Mouse (Mus musculus): ENCODE data around the gene Rassf8.
A peak's percentile ranks its signal among the peaks of the same experiment; 100 is the strongest.

Gene Rassf8

DNA sequence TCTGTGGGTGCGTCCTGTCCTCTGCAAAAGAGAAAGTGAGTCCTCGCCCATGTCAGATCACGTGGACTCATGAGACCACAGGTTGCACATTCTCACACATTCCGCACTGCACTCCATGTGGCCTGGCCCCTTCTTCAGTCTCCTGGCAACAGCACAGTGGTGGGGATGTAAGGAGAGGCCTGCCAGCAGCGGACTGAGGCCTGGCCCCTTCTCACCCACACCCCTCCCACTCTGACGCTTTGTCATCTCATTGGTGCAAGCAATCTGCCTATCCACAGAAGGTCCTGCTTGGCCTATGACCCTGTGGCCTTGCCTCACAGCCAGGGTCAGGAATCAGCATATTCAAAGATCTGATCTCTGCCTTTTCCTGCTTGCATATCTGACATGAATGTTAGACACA lies 76.6 kb downstream of the Rassf8 start:
- DNase-seq (ENCODE audit: low spot score in 2 of 2): no peak

GRCm38 (mm10) chr6:145823588-145824234 lies 77.2 kb downstream of the Rassf8 start:
- DNase-seq (ENCODE audit: low spot score in 2 of 2): no peak

- DNase-seq (ENCODE audit: low spot score in 2 of 2): no peak
These were observed 79.8 kb downstream of the Rassf8 start for GRCm38 (mm10) chr6:145826305-145826704.

- no peak for DNase-seq (ENCODE audit: low spot score in 2 of 2)
These were observed 82.7 kb downstream of the Rassf8 start for GRCm38 (mm10) chr6:145829062-145829835.

- DNase-seq (ENCODE audit: low spot score in 2 of 2): peak; percentile 38 to 61
These were observed 83.6 kb downstream of the Rassf8 start for GRCm38 (mm10) chr6:145830117-145830516.

DNA sequence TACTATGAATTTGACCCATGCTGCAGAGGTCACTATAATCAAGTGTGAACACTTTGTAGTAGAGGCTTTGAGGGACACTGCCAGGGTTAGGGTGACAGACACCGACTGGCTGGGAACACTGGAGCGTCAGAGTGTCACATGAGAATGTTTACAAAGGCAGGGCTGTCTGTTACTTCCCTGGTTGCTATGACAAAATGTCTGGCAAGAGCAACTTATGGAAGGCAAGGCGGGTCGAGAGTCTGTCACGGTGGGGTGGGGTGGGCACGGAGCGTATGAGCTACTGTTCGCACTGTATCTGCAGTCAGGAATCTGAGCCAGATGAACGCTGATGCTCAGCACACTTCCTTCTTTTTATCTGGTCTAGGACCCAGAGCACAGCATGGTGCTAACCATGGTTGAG lies 84.1 kb downstream of the Rassf8 start:
- no peak for DNase-seq (ENCODE audit: low spot score in 2 of 2)

DNA sequence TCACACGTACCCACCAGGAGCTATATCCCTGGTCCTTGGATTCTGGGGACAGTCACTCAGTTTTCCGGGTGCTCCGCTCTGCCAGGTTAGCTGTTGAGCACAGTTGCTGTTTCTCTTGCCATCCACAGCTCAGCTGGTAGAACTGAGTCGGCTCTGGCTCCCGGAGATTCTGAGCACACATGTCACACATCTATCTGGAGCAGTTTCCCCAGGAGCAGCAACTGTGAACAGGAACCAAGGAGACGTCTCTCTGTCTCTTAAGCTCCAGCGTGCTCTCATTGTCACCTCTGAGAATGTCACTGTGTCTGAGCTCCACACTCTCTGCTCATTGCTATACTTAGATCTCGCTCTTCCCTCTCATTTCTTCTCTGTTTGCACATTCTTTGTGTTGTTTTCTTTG lies 86.4 kb downstream of the Rassf8 start:
- no peak for DNase-seq (ENCODE audit: low spot score in 2 of 2)

DNA sequence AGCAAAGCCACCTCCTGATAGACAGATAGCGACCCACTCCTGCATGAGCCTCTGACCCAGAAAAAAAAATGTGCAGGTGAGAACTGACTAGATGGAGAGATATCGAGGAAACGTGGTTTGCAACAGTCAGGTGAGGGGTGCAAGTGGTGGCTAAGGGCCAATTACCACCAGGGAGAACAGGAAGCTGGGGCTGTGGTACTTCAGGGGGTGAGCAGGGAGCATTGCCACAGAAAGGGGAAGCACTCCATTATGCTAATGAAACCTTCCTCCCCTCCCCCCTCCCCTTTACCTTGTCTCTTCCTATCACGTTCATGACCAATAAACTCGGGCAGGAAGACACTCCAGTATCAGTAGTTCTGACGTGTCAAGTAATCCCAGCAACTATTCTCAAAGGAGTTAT lies 88.8 kb downstream of the Rassf8 start:
- no peak for DNase-seq (ENCODE audit: low spot score in 2 of 2)

DNA sequence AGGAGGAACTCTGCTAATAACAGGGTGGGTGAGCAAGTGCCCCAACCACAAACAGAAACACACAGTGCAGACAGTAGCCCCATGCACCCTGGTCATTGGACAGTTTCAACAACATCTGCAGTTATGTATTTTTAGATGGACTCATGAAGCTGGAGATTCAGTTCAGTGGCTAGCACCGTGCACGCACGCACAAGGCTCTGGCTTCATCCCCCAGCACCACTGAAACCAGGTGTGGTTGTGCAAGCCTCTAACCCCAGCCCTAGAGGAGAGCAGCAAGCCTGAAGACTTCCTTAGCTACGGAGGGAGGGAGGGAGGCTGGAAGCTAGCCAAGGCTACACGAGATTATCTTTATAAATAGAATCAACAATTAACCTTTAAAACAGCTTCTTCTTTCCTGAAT lies 99.1 kb downstream of the Rassf8 start:
- DNase-seq (ENCODE audit: low spot score in 2 of 2): no peak

DNA sequence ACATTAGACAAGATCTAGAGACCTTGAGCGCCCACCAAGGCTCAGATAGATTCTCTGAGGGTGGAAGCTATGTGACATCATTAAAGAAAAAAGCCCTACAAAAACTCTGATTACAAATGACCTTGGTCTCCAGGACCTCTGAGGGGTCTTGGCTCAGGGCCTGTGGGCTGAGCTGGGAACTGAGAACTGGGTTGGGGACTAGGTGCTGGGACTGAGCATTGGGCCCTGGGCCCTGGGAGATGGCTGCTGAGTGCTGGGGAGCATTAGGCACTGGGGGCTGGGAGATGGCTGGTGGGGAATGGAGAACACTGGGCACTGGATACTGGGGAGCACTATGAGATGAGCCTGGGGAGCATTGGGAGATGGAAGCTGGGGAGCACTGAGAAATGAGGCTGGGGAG lies 99.5 kb downstream of the Rassf8 start:
- no peak for DNase-seq (ENCODE audit: low spot score in 2 of 2)

DNA sequence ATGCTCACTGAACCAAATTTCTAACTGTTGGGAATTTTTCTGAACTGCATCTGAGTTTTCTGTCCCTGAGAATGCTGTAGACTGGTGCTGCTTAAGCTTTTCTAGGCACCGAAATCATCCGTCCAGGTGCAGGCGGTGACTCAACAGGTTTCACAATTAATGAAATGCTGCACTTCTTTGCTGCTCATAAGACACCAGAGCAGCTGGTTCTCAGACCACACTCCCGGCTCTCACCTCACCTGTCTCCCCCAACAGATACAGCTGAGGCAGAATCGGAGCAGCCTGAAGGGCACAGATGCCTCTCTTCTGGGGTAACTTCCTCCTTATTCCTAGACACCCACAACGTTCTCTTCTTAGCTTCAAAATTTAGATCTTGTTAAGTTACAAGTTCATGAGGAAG lies 100.4 kb downstream of the Rassf8 start:
- no peak for DNase-seq (ENCODE audit: low spot score in 2 of 2)

GRCm38 (mm10) chr6:145847661-145848060 lies 101.1 kb downstream of the Rassf8 start:
- no peak for DNase-seq (ENCODE audit: low spot score in 2 of 2)

- DNase-seq (ENCODE audit: low spot score in 2 of 2): no peak
These were observed 104.2 kb downstream of the Rassf8 start for GRCm38 (mm10) chr6:145850789-145851188.

- no peak for DNase-seq (ENCODE audit: low spot score in 2 of 2)
These were observed 105.4 kb downstream of the Rassf8 start for GRCm38 (mm10) chr6:145851956-145852355.

DNA sequence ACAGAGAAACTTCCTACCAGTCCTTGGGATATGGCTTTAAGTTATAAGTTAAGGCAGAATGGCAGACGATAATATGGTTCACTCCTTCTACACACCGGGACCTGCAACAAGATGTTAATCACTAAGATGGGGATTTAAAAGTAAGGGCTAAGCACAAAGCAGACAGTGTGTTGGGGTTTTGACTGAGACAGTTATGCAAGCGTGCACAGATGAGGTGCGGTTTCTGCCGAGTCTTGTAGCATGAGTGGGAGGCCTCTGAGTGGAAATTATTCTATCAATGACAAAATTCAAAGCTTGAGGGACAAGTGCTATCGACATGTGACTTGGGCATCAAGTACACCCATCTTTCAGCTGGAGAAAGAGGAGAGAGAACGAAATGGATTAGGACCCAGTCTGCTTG lies 106.2 kb downstream of the Rassf8 start:
- DNase-seq (ENCODE audit: low spot score in 2 of 2): no peak

GRCm38 (mm10) chr6:145853356-145854079 lies 107.0 kb downstream of the Rassf8 start:
- no peak for DNase-seq (ENCODE audit: low spot score in 2 of 2)

DNA sequence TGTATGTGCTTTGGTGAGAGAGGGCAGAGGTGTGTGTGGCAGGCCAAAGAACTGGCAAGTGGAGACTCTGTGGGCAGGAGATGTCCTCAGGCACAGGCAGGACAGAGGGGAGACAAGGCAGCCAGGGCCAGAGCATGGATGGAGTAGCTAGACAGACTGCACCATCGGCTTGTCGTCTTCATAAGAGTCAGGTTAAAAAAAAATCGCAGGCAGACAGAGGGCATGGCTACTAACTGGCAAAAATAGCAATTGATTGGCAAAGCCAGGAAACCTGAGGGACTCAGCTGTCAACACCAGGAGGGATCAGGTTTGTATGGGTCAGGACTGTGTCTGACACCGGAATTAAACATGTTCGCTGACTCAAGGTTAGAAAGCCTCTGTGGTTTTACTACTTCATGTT lies 108.2 kb downstream of the Rassf8 start:
- DNase-seq (ENCODE audit: low spot score in 2 of 2): no peak

DNA sequence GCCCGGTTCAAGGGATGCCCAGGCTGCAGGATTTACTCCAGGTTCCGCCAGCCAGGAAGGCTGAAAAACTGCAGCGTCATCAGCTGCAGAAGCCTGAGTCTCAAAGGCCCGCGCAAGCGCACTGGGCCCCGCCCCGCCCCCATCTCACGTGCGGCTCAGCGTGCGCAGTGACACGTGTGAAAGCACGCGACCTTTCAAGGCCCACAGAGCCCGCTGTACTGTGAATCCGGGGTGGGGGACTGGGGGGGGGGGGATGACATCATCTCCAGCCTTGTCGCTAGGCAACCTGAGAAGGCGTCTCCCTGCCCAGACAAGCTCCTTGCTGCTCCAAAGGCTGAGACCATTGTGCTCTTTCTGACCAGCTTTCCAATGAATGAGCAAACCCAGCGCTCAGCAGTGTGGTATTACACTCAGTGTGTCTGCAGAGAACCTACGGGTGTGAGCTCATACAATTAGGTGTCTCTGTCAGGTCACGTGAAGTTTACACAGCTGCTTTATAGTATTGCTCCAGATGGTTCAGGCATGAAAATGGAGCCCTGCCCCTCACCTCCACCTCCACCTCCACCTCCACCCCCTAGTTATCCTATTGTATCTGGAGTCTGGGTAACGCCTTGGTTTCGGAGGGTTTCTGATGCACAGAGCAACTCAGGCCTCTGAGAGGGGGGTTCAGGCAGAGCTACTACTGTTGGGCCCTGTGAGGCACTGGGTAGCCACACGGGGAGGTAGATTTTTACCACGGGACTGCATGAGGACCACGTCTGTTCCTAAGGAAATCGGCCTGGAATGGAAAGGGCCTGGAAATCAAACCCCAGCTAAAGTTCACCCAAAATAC lies 109.4 kb downstream of the Rassf8 start:
- DNase-seq (ENCODE audit: low spot score in 2 of 2): peak; percentile 61 to 73

GRCm38 (mm10) chr6:145857428-145857827 lies 110.9 kb downstream of the Rassf8 start:
- DNase-seq (ENCODE audit: low spot score in 2 of 2): no peak

DNA sequence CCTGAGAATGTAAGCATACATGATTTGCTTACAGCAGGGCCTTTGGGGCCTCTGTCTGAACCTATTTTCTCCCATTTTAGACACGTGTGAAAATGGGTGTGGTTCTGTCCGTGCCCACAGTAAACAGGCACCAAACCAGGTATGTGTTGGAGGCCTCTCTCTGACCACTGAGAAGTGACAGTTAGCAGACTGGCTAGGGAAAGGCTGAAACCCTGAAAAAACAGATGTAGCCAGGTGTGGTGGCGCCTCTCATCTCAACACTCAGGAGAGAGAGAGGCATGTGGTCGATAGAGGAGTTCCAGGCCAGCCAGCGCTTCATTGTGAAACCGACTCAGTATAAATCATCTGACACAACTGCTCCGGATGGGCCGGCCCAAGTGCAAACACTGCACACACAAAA lies 111.9 kb downstream of the Rassf8 start:
- no peak for DNase-seq (ENCODE audit: low spot score in 2 of 2)

DNA sequence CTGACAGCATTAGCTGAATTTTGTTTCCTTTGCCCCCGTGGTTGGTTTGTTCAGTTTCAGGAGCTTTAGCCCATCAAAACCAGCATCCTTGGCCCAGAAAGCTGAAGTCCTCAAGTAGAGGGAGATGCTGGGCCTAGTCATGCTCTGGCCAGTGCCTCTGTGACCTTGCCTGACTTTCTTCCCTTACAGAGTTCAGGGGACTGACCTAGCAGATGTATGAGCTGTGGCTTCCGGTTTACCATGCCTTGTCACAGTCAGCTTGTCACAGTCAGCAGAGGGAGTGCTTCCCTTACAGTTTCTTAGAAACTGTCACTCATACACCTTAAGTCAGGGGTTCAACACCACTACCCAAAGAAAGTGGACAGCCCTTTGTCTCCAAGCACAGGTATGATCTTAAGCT lies 113.8 kb downstream of the Rassf8 start:
- DNase-seq (ENCODE audit: low spot score in 2 of 2): peak in 1 of 2 experiments; percentile 19
